Mouse (Mus musculus): ENCODE measurements around the gene Dnajc8.

DNA sequence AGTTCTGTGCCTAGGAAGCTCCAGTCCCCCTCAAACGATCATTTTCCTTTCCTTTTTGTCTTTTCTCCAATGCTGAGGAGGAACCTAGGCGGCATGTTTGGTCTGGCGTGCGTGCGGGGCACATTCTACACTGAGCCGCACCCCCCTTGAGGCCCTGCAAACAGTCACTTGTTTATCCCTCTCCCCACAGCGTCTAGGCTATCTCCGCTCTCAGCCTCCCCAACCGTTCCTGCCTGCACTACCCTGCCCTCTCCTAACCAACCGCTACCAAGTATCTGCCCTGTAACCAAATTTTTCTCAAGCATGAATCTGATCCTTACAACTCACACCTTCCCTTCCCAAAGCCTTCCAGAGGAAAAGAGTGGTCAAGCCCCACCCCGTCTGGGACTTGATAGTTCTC is 32.0 kb upstream of the Dnajc8 start:
- TF ChIP-seq CTCF (IDR thresholded peaks at IDR 0.05; ENCODE audit: insufficient read depth, low read length) (no peak), POLR2A (IDR thresholded peaks at IDR 0.05; ENCODE audit: borderline replicate concordance, extremely low read depth, low read depth, low read length) (no peak)

All from lung, adult 2 months (tissue).